20 mouse cellular contexts compared by ENCODE assay signal in genomic region chr11:96383381-96383780, GRCm38 (mm10). TPM values are rescaled to one million over a fixed set of nuclear protein-coding genes. Genes with fewer than 3 reads are reported as not detected.
"Had no signal": no experiment of that assay in that cellular context is flagged by ENCODE, and none has a peak within 500 bp of the region (broad histone marks: within the 10 kb centered on the region; RNA-seq: fewer than 3 reads in every experiment).

No protein-coding gene starts in this region.

- H3K27ac ChIP-seq: limb, embryonic 13.5 days; liver, embryonic 13.5 days; macrophage; midbrain, embryonic 13.5 days had no signal

- H3K4me2 ChIP-seq: limb, embryonic 13.5 days; liver, embryonic 13.5 days; midbrain, embryonic 13.5 days had no signal

- H3K4me1 ChIP-seq: limb, embryonic 13.5 days; liver, embryonic 13.5 days; midbrain, embryonic 13.5 days had no signal

- ATAC-seq: hindbrain, embryonic 16.5 days; midbrain, embryonic 13.5 days had no signal

- H3K36me3 ChIP-seq: limb, embryonic 13.5 days; liver, embryonic 13.5 days; midbrain, embryonic 13.5 days had no signal

- H3K4me3 ChIP-seq: limb, embryonic 13.5 days; liver, embryonic 13.5 days; midbrain, embryonic 13.5 days had no signal

- H3K9me3 ChIP-seq: limb, embryonic 13.5 days; liver, embryonic 13.5 days; midbrain, embryonic 13.5 days had no signal

- DNase-seq: kidney, adult 9 months; kidney, postnatal 14 days; kidney, postnatal 4 days; left cerebral cortex, postnatal 4 days; liver, embryonic 13.5 days; lung, adult 2 months; lung, postnatal 14 days; thymus, adult 2 months; thymus, postnatal 14 days; thymus, postnatal 4 days had no signal

- H3K9ac ChIP-seq: limb, embryonic 13.5 days; liver, embryonic 13.5 days; midbrain, embryonic 13.5 days had no signal

RNA-seq across cellular contexts. Expression of gene Hoxb1, which starts 17.8 kb away (rescaled TPM):
- polyA plus RNA-seq: liver, adult 2 months; liver, embryonic 16.5 days; lung, adult 2 months; lung, embryonic 16.5 days; macrophage; midbrain, embryonic 13.5 days; midbrain, postnatal 0 days; small intestine, adult 2 months; spleen, adult 2 months; thymus, adult 2 months had no signal

RNA-seq across cellular contexts. Expression of gene Hoxb2, which starts 33.1 kb away (rescaled TPM):
- polyA plus RNA-seq: macrophage; midbrain, postnatal 0 days had no signal
